Mouse (Mus musculus) brain, adult 2 months (tissue): ENCODE measurements at regions not wholly inside any gene's neighbourhood (a gene's known extent, or its start where the extent isn't known, plus 50 kb on each side); places are given as distances from the start of the nearest gene placed in this dataset.
A peak's percentile ranks its signal among the peaks of the same experiment; 100 is the strongest.

Experiments used
- DNase-seq: peaks from one replicate; pipeline ENCODE4 v3.0.0; 2011; ENCODE audit warnings: low read depth, low spot score

DNA sequence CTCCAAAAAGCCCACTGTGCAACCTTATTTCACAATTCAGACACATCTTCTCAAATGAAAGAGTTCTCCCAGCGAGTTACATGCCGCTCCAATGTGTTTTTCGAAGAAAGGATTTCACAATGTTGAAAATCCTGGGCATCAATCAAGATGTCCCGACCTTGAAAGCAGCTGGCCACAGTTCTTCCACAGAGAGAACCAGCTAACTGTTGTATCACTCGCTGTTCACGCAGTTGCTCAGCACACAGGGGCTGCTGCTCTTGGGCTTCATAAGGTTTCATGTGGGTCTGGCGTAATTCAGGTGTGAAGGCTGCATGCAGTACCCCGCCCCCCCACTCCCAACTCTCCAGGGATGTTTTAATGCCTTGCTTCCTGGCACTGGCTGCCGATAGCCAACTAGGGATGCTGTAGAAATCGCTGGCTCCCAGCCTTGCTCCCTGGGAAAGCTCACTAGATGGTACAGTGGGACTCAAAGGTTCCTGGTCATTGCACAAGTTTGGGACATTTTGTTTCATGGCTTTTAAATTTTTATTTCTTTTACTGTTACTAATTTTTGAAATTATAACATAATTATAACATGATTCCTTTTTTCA, 65.5 kb upstream of the Sash1 start:
- DNase-seq: no peak

- no peak for DNase-seq
These were observed 62.4 kb upstream of the Sash1 start for GRCm38 (mm10) chr10:8948227-8948626.

DNA sequence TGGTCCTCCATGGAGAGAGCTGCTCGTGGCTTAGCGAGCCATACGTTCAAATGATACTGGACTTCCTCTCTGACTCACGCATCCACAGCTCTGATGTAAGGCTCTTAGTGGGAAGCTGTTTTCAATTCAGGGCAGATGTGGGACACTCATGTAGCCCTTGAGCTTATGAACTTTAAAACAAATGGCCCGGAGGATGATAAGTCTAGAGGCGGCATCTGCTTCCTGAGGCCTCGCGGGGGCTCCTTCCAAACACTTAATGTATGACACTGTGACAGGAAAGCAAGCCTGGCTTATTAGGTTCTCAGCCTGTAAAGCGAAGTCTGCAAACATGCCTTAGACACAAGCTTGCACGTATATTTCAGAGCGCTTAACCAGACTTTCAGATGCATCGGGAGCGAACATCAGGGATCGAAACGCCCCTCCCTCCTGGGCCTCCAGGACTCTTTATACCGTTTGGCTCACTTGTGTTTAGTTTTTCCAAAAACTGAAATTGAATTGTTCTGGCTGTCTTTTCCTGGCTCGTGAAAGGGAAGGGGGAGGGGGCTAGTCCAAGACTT, 59.4 kb upstream of the Sash1 start:
- DNase-seq: no peak

GRCm38 (mm10) chr10:8944586-8944985, 58.7 kb upstream of the Sash1 start:
- no peak for DNase-seq

DNA sequence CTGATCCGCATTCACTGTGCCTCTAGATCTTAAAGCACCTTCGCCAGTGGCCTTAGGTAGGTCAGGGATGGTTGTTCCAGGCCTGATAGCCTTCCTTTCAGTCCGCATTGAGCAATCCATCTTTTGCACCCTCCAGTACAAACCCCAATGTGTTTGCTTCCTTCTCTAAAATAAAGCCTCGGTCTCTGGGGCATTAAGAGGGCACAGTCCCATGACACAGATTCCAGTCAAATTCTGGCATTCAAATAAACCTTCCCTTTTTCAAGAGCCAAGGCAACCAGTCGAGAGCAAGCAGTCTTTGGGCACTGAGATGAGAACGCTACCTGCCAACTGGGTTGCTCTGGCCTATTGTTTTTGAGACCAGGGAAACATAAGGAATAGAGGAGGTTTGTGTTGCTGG, 57.8 kb upstream of the Sash1 start:
- peak; percentile 26 for DNase-seq

DNA sequence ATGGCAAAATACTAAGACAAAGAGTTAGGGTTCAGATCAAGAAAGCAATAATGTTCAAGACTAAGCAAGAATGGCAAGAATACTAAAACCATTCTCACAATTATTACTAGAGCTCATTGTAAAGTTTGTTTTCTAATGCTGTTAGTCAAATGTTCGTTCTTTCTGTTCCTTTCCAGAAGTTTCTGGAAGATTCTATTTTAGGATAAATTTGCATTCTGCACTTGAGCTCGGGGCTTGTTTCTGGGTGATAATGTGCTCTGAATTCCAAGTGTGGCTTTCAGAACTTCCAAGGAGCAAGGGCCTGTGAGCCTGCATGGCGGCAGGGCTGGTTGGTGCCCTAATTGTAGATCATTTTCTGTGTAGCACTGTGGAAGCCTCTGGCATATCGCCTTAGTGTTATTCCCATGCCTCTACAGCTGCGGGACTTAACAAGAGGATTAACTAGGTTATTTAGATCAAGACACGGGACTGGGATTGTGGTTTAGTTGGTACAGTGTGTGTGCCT, 57.1 kb upstream of the Sash1 start:
- DNase-seq: no peak

DNA sequence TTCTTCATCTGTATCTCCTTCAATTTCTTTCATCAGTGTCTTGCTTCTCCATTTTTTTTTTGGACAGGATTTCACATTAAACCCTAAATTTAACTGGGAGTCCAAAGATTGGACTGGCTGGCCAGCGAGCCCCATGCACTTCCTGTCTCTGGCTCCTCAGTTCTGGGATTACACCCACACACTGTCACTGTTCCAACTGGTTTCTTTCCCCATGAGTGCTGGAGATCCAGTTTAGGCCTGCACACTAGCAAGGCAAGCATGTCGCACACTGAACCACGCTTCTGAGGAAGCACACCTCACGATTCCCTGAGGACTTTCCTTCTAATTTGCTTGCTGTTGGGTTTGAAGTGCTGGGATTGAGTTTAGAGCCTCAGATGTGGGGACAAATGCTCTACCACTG, 50.5 kb upstream of the Sash1 start:
- DNase-seq: peak; percentile 41
